12 mouse cellular contexts compared by ENCODE assay signal in the genomic region with DNA sequence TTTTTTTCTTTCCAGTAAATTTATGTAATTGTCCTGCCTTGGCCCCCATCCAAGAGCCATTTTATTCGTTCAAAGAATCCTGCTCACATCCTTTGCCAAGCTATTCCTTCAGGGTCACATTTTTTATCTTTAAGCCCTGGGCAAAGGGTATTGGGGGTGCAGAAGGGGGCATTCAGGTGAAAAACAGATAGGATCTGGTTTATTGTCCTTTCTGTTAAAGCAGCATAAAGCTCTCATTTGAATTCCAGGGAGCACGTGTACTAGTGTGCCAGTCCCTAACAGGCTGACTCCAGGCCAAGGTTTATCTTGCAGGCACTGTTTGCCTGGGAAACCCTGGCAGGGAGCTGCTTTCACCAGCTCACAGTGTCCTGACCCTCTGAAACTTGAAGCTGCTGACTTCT. TPM values are rescaled to one million over a fixed set of nuclear protein-coding genes. Genes with fewer than 3 reads are reported as not detected.
A peak's percentile ranks its signal among the peaks of the same experiment; 100 is the strongest.
DNase-seq lines count a peak whose midpoint lies in the region; ATAC-seq and TF ChIP-seq lines count a peak whose summit lies in the region.
"Had no signal": no experiment of that assay in that cellular context is flagged by ENCODE, and none has a peak within 500 bp of the region (broad histone marks: within the 10 kb centered on the region; RNA-seq: fewer than 3 reads in every experiment).

No protein-coding gene starts in this region.

- peak overlapping the region; percentile 80 for H3K9ac ChIP-seq in liver, adult 2 months (ENCODE audit: low read depth, low read length)
- no peak overlapping the region for H3K9ac ChIP-seq in liver, embryonic 11.5 days (ENCODE audit: low read depth, low read length)

- peaks cover 31% of the 10 kb centered on the region for H3K4me1 ChIP-seq in liver, adult 2 months (ENCODE audit: control insufficient read depth, insufficient read depth, low read length)
- no peaks in the 10 kb centered on the region for H3K4me1 ChIP-seq in liver, embryonic 11.5 days (replicated peaks; ENCODE audit: control insufficient read depth, insufficient read depth, low read length)
- peaks cover 43% of the 10 kb centered on the region for H3K4me1 ChIP-seq in kidney, adult 2 months (ENCODE audit: control insufficient read depth, insufficient read depth, low read length)
- H3K4me1 ChIP-seq in limb, embryonic 10.5 days: no peaks in the 10 kb centered on the region

- H3K79me2 ChIP-seq in liver, adult 2 months (ENCODE audit: control insufficient read depth, insufficient read depth, low read length): no peaks in the 10 kb centered on the region

- no peak overlapping the region for H3K4me2 ChIP-seq in liver, embryonic 11.5 days

- peaks cover 9% of the 10 kb centered on the region; the same call in 1 of the 2 replicates for H3K36me3 ChIP-seq in liver, adult 2 months (ENCODE audit: control insufficient read depth, insufficient read depth, low read length)
- H3K36me3 ChIP-seq in liver, embryonic 11.5 days (ENCODE audit: control insufficient read depth, insufficient read depth, low read length): no peaks in the 10 kb centered on the region
- H3K36me3 ChIP-seq in kidney, adult 2 months (ENCODE audit: control insufficient read depth, insufficient read depth, low read length): no peaks in the 10 kb centered on the region
- H3K36me3 ChIP-seq in limb, embryonic 10.5 days: no peaks in the 10 kb centered on the region

- peak overlapping the region; percentile 30; the same call in 1 of the 2 replicates for H3K4me3 ChIP-seq in liver, adult 2 months (ENCODE audit: insufficient read depth, low read depth, low read length)
- H3K4me3 ChIP-seq in liver, embryonic 11.5 days (ENCODE audit: low read depth, low read length): no peak overlapping the region
- peak overlapping the region; percentile 41; the same call in 1 of the 2 replicates for H3K4me3 ChIP-seq in kidney, adult 2 months (ENCODE audit: insufficient read depth, low read depth, low read length)
- H3K4me3 ChIP-seq in limb, embryonic 10.5 days: no peak overlapping the region

- no peak for ATAC-seq in liver, embryonic 11.5 days (replicated peaks; ENCODE audit: low FRiP score)

- H3K27me3 ChIP-seq in liver, adult 2 months (ENCODE audit: control insufficient read depth, insufficient read depth, low read length): no peaks in the 10 kb centered on the region
- H3K27me3 ChIP-seq in liver, embryonic 11.5 days (replicated peaks; ENCODE audit: control insufficient read depth, insufficient read depth, low read length): no peaks in the 10 kb centered on the region
- H3K27me3 ChIP-seq in kidney, adult 2 months (replicated peaks; ENCODE audit: control insufficient read depth, insufficient read depth, low read length): no peaks in the 10 kb centered on the region
- no peaks in the 10 kb centered on the region for H3K27me3 ChIP-seq in limb, embryonic 10.5 days (ENCODE audit: low read depth, poor library complexity, severe bottlenecking)

- 1% methylated on average over 2 of the region's 2 CpGs for WGBS in liver, adult 2 months
- 40% methylated on average over 2 of the region's 2 CpGs for WGBS in liver, embryonic 11.5 days
- WGBS in kidney, adult 2 months: 6% methylated on average over 2 of the region's 2 CpGs
- 59% methylated on average over 2 of the region's 2 CpGs for WGBS in limb, embryonic 10.5 days

- H3K27ac ChIP-seq in liver, adult 2 months (replicated peaks; ENCODE audit: insufficient read depth, low read depth, low read length): peak overlapping the region; percentile 89
- no peak overlapping the region for H3K27ac ChIP-seq in liver, embryonic 11.5 days (ENCODE audit: low read depth, low read length)
- H3K27ac ChIP-seq in kidney, adult 2 months (ENCODE audit: insufficient read depth, low read depth, low read length): peak overlapping the region; percentile 98
- H3K27ac ChIP-seq in limb, embryonic 10.5 days: no peak overlapping the region

- H3K9me3 ChIP-seq in liver, embryonic 11.5 days (ENCODE audit: control insufficient read depth, low read length): no peaks in the 10 kb centered on the region
- no peaks in the 10 kb centered on the region for H3K9me3 ChIP-seq in limb, embryonic 10.5 days (replicated peaks)

- TF ChIP-seq CTCF in liver, adult 2 months (IDR thresholded peaks at IDR 0.05; ENCODE audit: low read depth, low read length): no peak
- no peak for TF ChIP-seq CTCF in kidney, adult 2 months (conservative IDR thresholded peaks at IDR 0.05; ENCODE audit: insufficient read depth, insufficient read length, low read depth, low read length)

- 0 out of 2 replicates have a peak, but pooled peaks have one; percentile 18 for TF ChIP-seq POLR2A in liver, adult 2 months (IDR thresholded peaks at IDR 0.05; ENCODE audit: extremely low read depth, insufficient read depth, low read length)
- no peak for TF ChIP-seq POLR2A in kidney, adult 2 months (IDR thresholded peaks at IDR 0.05; ENCODE audit: low read depth, low read length)

- DNase-seq in cerebellum, postnatal 10 days: peak; percentile 28 to 45
- no peak for DNase-seq in cerebellum, postnatal 36 days
- DNase-seq in liver, adult 2 months (ENCODE audit: extremely low read depth, low read depth, low spot score): peak; percentile 98
- DNase-seq in liver, embryonic 11.5 days (ENCODE audit: low spot score): no peak
- peak; percentile 75 for DNase-seq in adrenal gland, postnatal 14 days
- peak; percentile 91 for DNase-seq in kidney, adult 2 months
- no peak for DNase-seq in spleen, postnatal 10 days (ENCODE audit: low spot score in 2 of 2)
- no peak for DNase-seq in limb, embryonic 10.5 days (ENCODE audit: low spot score)
- DNase-seq: gastrocnemius, postnatal 10 days; right cerebral cortex, postnatal 4 days had no signal

RNA-seq across cellular contexts. Expression of gene Pdilt, which starts 2.6 kb away (rescaled TPM):
- 5.7 and 11.6 TPM in 2 replicates for total RNA-seq in liver, adult 2 months (2014; rRNA removed)
- 1.3 and 2.0 TPM in 2 replicates for polyA plus RNA-seq in liver, adult 2 months (2012; rRNA removed)
- polyA plus RNA-seq in liver, embryonic 11.5 days (2014; fragmentation: Nextera tagmentation; extraction: Ambion mirVana): not detected in 2 replicates
- total RNA-seq in adrenal gland, postnatal 14 days (2021): 0.44 TPM in 1 of 2 replicates, not detected in the other
- 1.4 and 2.2 TPM in 2 replicates for polyA plus RNA-seq in kidney, adult 2 months (2012; rRNA removed)
- polyA plus RNA-seq in limb, embryonic 10.5 days (2016; fragmentation: Nextera tagmentation; extraction: Ambion mirVana): not detected in 2 replicates
- total RNA-seq: gastrocnemius, postnatal 10 days; left cerebral cortex, adult 18-20 months; megakaryocyte, adult 5-6 weeks had no signal

RNA-seq across cellular contexts. Expression of gene Acsm5, which starts 6.6 kb away (rescaled TPM):
- total RNA-seq in liver, adult 2 months (2014; rRNA removed): 104 and 109 TPM in 2 replicates
- 86.9 and 127 TPM in 2 replicates for polyA plus RNA-seq in liver, adult 2 months (2012; rRNA removed)
- polyA plus RNA-seq in liver, embryonic 11.5 days (2014; fragmentation: Nextera tagmentation; extraction: Ambion mirVana): not detected in 2 replicates
- 4.6 and 11.0 TPM in 2 replicates for total RNA-seq in adrenal gland, postnatal 14 days (2021)
- polyA plus RNA-seq in kidney, adult 2 months (2012; rRNA removed): 78.2 and 91.7 TPM in 2 replicates
- not detected in 2 replicates for polyA plus RNA-seq in limb, embryonic 10.5 days (2016; fragmentation: Nextera tagmentation; extraction: Ambion mirVana)
- total RNA-seq: megakaryocyte, adult 5-6 weeks had no signal

RNA-seq across cellular contexts. Expression of gene Acsm2, which starts 28.3 kb away (rescaled TPM):
- 2.3 and 8.3 TPM in 2 replicates for total RNA-seq in liver, adult 2 months (2014; rRNA removed)
- polyA plus RNA-seq in liver, adult 2 months (2012; rRNA removed): 1.2 TPM in 2 replicates
- not detected in 2 replicates for polyA plus RNA-seq in liver, embryonic 11.5 days (2014; fragmentation: Nextera tagmentation; extraction: Ambion mirVana)
- not detected in 2 replicates for total RNA-seq in adrenal gland, postnatal 14 days (2021)
- polyA plus RNA-seq in kidney, adult 2 months (2012; rRNA removed): 980 and 1,120 TPM in 2 replicates
- not detected in 2 replicates for polyA plus RNA-seq in limb, embryonic 10.5 days (2016; fragmentation: Nextera tagmentation; extraction: Ambion mirVana)
- total RNA-seq: gastrocnemius, postnatal 10 days; left cerebral cortex, adult 18-20 months; megakaryocyte, adult 5-6 weeks had no signal

RNA-seq across cellular contexts. Expression of gene Umod, which starts 46.8 kb away (rescaled TPM):
- under 0.01 and 0.27 TPM in 2 replicates for total RNA-seq in liver, adult 2 months (2014; rRNA removed)
- polyA plus RNA-seq in liver, adult 2 months (2012; rRNA removed): 0.11 and 0.17 TPM in 2 replicates
- not detected in 2 replicates for polyA plus RNA-seq in liver, embryonic 11.5 days (2014; fragmentation: Nextera tagmentation; extraction: Ambion mirVana)
- total RNA-seq in adrenal gland, postnatal 14 days (2021): not detected in 2 replicates
- 2,888 and 4,030 TPM in 2 replicates for polyA plus RNA-seq in kidney, adult 2 months (2012; rRNA removed)
- polyA plus RNA-seq in limb, embryonic 10.5 days (2016; fragmentation: Nextera tagmentation; extraction: Ambion mirVana): not detected in 2 replicates
- total RNA-seq: gastrocnemius, postnatal 10 days; left cerebral cortex, adult 18-20 months; megakaryocyte, adult 5-6 weeks had no signal

Comparison
In these comparisons a context has a peak if more than half of its experiments do, and no peak if none do; other contexts are left out.
1. DNase-seq: peak in cerebellum, postnatal 10 days (2 of 2), liver, adult 2 months (single experiment), adrenal gland, postnatal 14 days (single experiment) and kidney, adult 2 months (single experiment); none in cerebellum, postnatal 36 days (0 of 2), liver, embryonic 11.5 days (single experiment), spleen, postnatal 10 days (0 of 2) and limb, embryonic 10.5 days (single experiment).
2. H3K27ac ChIP-seq: peak in liver, adult 2 months (single experiment) and kidney, adult 2 months (single experiment); none in liver, embryonic 11.5 days (single experiment) and limb, embryonic 10.5 days (single experiment).
3. H3K4me3 ChIP-seq: peak in liver, adult 2 months (single experiment) and kidney, adult 2 months (single experiment); none in liver, embryonic 11.5 days (single experiment) and limb, embryonic 10.5 days (single experiment).
4. RNA of gene Acsm5, which starts 6.6 kb away (polyA plus RNA-seq): 86.9 to 127 TPM in liver, adult 2 months and 78.2 to 91.7 TPM in kidney, adult 2 months; not detected in liver, embryonic 11.5 days and not detected in limb, embryonic 10.5 days; every median in the first group is over 10 times any median in the second.
5. RNA of gene Acsm2, which starts 28.3 kb away (polyA plus RNA-seq): 980 to 1,120 TPM in kidney, adult 2 months; 1.2 TPM in liver, adult 2 months, not detected in liver, embryonic 11.5 days and not detected in limb, embryonic 10.5 days; every median in the first group is over 100 times any median in the second.